Mouse (Mus musculus) fat pad, adult 2 months (tissue): ENCODE results near the gene Rsad1.

Experiments
- DNase-seq: peaks from one replicate; pipeline ENCODE4 v3.0.0-alpha.2; 2011; ENCODE audit warnings: low read depth, low spot score; ENCODE audit errors: extremely low read depth

Rsad1 gene

DNA sequence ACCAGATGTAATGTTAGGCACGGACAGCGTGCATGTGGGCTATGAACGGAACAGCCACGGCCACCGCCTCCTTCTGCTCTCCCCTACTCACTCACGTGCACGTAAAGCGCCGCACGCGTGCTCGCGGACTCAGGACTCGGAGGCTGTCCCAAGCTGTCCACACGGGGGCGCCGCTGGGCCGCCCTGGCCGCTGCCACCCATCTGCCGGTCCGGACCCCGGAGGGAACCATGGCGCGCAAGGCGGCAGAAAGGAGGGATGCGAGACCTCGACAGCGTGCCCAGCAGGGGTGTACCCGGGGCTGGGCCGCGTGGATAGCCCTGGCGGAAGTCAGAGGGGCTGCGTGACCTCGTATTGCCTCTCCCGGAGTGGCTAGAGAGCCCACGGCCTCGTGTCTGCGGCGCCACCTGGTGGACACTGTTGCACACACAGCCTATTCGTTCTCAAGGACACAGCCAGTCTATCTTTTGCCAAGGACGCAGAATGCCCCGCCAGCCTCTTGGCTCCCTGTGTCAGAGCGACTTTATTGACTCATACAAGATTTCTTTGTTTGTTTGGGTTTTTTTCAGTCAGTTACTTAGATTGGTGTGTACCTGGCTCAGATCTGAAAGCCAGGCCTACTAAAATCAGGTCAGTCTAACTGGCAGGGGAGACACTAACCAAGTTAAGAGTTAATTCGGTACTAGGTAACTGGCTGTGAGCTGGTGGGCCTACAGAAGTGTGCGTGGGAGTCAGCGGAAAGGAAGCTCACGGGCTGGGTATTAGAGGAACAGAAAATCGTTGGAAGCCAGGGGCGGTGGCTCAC is at the start of gene Rsad1:
TSS of gene Rsad1 (minus strand) at position 368 of the 803 bp plus-strand sequence.
- no peak for DNase-seq

DNA sequence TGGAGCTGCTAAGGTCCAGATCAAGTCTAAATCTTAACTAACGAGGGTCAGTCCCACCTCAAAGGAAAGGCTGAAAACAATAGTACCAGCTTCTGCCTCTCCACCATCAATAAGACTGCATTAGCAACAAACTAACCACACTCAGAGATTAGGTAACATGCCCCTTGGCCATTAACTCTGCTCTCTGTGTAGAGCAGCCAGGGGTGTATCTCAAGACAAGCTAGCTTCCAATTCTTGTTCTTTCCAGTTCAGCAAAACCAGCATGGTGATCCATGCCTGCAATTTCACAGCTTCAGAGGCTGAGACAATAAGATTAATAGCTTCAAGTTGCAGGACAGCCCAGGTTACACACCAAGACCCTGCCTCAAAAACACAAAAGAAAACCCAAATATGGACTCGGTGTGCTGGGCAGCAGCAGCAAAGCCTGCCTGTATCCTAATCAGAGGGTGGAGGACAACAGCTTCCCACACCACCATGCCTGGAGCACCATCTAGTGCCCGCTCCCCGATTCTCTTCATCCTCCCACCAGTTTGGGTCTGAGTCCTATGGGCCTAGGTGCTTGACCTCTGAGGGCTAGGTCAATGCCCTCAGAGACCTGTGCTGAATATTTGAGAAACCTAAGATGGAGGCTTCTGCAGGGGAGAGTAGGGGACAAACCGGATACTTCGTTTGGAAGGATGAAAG is 49.5 kb upstream of the Rsad1 start:
- no peak for DNase-seq

DNA sequence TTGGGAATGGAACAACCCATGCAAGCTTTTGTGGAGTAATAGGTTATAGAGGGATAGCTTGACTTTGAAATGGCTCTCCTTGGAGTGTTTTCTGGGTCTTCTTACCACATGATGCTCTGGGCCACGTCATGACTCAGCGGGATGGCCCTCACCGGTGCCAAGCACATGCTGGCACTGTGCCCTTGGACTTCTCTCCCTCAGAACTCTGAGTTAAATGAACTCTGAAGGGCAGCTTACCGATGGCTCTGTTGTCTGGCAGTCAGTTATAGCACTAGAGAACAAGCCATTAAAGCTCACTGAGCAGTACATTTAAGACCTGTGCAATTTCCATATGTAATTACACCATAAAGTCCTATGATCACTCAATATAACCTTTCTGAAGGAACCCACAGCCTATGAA is 48.3 kb upstream of the Rsad1 start:
- no peak for DNase-seq

DNA sequence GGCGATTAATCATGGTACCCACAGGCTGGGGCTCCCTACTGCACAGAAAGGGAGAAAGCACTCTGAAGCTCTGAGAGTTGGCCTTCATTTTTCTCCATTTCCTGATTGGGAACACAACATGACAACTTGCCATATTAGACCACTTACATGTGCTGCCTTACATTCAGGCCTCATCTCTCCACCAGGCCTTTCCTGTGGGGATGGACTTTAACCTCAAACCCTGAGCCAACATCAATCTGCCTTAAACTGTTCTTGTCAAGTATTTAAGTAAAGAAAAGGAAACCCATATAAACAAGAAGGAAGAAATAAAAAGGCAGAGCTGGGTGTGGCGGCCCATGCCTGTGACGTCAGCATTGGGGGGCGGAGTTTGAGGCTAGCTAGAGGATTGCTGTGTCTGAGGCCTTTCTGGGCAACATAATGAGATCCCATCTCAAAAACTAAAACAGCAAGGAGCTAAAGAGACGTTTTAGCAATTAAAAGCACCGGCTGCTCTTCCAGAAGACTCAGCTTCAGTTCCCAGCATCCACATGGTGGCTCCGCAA is 47.3 kb upstream of the Rsad1 start:
- no peak for DNase-seq

DNA sequence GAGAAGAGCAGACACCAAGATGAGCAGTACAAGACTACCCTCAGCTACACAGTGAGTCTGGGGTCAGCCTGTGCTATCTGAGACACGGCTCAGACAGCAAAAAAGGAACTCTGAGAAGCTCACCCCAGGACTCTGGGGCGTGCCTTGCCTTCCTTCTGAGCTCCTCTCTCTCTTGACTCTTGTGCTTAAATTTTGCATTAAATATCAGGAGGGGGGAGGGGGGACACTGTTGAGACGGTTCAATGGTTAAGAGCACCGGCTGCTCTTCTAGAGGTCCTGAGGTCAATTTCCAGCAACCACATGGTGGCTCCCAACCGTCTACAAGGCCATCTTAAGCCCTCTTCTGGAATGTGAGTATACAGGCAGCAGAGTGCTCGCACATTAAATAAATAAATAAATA is 38.5 kb upstream of the Rsad1 start:
- no peak for DNase-seq

DNA sequence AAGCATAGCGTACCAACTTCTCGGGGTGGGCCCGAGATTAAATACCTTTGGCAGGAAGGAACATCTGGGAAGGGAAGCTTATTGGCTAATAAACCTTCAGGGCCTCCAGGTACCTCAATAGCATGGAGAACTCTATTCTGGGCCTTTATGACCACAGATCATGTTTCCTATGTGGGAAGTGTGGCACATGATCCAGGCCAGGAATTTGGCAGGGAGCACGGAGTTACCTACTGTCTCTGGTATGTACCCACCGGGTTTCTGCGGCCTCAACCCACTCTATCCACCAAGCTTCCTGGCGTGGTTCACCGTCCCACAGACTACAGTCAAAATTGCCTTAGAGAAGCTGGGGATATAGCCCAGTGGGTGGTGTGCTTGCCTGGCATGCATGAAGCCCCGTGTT is 36.0 kb upstream of the Rsad1 start:
- DNase-seq, result no peak

DNA sequence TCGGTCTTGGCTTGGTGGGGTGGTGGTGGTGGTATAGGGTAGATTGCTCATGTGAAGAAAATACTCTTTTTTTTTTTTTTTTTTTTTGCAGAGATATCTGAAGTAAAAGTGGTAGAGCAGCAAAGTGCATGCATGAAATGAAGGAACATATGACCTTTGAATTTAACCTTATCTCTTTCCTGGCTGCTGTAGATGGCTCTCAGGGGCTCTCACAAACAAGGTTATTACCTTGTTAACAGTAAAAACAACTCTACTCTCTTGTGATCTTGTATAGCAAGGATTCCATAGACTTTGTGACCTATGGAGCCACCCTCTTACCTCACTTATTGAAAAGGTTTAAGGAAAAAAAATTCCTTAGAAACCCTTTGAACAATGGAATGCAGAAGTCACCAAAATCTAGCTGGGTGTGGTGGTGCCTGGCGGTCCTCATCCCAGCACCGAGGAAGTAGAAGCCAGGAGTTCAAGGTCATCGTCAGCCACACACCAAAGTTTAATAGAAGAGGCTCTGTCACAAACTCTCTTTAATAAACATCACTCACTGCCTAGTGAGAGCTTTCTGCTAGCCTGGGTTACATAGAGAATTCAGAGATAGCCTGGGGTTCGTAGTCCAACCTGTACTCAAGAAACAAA is 31.2 kb upstream of the Rsad1 start:
- DNase-seq, result no peak

DNA sequence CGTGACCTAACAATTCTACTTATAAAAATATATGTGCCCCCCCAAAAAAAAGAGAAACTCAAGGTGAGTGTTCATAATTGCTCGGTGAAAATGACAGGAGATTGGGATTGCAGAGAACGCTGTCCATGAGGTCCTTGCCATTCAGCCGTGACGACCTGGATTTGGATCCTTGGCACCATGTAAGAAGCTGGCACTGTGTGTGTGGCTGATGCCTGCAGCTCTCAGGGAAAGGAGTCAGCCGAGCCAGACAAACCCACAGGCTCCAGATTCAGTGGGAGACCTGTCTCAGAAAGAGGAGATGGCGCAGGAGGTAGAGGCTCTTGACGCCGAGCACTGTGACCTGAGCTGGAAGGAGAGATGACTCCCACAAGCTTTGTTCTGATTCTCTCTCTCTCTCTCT is 27.3 kb upstream of the Rsad1 start:
- DNase-seq, result no peak

DNA sequence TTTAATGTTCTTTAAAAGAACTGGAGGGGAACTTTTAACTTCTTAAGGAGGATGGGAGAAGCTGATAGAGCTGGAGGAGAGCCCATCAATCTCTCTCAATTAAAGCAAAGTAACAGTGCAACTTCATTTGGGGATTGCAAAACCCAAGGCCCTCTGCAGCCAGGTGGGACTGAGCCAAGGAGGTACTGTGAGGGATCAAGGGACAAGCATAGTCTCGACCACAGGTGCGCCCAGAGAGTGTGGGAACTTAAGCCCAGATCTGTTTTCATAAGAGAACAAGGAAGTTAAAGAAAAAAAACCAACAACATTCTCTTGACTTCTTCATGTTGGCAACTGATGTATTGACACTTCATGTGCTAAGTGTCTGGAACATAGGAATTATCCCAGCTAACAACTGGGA is 26.0 kb upstream of the Rsad1 start:
- DNase-seq, result peak; percentile 89

DNA sequence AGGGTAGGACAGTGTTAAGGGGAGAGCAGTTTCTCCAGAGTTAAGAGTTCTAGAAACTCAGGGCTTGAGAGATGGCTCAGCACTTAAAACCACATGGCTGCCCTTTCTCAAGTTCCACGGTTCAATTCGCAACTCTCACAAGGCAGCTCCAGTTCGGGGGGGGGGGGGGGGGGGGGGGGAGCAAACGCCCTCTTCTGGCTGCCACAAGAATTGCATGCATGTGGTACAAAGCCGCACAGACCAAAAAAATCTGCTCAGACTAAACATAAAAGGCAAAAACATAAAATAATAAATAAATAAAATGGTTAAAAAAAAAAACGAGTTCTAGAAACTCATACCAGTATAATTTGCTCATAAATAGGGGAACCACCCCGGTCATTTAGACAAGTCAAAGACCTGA is 25.5 kb upstream of the Rsad1 start:
- no peak for DNase-seq

DNA sequence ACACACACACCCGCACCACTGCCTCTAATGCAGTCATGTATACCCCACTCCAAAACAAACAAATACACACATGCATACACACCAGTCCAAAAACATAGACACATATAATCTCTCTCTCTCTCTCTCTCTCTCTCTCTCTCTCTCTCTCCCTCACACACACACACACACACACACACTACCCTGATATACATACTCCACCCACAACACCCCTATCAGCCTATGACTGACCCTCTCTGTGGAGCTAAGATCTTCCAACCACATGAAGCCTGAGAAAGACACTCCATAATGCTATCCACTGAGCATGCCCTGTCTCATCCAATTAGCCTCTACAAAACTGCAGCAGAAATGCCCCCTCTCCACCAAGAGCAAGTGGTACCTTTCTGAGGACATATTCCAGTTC is 22.8 kb upstream of the Rsad1 start:
- no peak for DNase-seq

DNA sequence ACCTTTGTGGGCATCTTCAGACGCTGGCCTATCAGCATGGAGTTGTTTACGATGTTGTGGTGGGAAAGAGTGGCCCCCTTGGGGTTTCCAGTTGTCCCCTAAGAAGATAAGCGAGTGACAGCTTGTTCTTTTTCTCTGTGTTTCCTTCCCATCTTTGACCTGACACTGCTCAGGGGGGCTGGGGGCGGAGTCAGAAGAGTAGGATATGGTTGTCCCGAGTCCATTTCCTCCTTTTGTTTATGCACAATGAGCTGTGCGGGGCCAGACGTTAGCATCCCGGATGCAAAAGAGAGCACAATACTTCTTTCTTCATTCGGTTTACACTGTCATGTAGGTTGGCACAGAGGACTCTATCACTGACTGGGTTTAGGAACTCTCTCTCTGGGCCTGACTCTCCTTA is 21.6 kb upstream of the Rsad1 start:
- DNase-seq, result no peak

DNA sequence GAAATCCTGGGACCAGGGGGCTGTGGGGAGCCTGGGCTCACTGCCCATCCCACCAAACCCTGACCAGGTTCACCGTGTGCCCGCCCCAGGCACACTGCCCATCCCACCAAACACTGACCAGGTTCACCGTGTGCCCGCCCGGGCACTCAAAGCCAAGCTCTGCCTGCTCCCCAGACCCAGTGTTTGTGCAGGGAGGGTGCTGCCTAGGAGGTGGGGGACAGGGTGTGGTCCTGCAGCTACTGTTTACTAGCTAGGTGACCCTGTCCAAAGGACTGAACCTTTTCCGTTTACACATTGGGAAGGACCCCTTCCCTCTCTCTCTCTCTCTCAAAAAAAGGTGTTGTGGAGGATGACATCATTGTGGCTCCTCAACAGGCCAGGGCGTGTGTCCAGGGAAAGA is 18.3 kb upstream of the Rsad1 start:
- no peak for DNase-seq

DNA sequence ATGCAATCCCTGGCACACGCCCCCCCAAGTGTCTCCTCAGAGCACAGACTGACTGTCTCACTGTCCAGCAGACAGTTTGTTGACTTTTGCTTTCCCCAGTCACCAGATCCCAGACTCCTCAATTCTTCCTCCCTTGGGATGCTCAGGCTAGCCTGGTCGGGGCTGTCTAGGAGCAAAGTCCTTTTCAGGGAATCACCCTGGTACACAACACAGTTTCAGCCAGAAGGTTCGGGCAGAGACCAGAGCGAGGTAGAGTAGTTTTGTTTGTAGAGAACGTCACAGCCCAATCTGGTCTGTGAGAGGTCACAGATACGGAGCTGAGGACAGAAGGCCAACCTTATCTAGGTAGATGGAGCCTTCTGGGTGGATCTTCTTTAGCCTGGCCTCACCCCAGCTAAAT is 17.5 kb upstream of the Rsad1 start:
- DNase-seq, result no peak

DNA sequence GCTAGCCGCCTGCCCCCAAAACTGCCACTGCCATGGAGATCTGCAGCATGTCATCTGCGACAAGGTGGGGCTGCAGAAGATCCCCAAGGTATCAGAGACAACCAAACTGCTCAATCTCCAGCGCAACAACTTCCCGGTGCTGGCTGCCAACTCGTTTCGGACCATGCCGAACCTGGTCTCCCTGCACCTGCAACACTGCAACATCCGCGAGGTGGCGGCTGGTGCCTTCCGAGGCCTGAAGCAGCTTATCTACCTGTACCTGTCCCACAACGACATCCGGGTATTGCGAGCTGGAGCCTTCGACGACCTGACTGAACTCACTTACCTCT is 16.1 kb upstream of the Rsad1 start:
- no peak for DNase-seq

DNA sequence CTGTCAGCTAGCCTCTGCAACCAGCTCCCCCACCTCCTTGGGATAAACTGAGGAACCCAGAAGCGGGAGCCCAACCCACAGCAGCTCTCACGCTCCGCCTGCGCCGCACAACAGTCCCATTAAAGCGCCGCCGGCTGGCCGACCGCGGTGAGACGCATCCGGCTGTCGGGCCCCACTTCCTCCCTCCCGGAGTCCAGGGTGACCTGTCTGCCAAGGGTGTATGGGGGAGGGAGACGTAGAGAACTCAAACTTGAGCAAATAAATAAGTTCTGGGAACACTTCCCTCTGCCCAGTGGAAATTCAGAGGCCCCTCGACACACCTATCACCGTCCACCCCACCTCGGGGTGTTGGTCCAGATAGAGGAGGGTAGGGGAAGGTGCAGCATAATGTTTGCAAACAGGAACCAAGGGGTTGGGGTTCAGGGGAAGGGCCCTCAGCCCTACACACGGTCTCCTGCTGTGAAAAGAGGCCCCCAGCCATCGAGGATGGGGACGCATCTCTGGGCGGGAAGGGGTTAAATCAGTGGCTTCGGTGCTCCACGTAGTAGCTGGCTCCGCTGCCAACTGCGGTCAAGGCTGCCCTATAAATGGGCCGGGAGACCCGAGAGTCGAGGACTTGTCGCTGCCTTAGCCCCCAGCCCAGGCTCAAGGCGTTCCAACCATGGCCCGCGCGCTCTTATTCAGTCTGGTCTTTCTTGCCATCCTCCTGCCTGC is 15.5 kb upstream of the Rsad1 start, which contains the start of gene Chad:
TSS of gene Chad (plus strand) at position 611 of the 714 bp plus-strand sequence.
- DNase-seq, result no peak

DNA sequence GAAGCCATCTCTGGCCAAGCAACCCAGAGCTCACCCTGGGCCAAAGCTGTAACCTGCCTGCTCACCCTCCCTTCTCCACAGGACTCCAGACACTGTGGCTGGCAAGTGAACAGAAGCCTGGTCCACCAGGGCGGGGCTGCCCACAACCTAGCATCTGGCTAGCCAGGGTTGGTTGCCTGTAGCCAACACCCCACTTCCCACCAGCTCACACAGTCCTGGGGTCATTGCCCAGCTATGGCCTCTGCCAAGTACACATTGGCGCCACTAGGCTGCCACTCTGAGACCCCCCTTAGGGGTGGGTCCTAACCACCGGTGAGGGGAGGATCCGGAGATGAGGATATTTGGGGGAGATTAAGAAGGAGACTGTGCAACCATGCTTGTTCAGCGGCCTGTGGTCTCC is 14.8 kb upstream of the Rsad1 start:
- no peak for DNase-seq

DNA sequence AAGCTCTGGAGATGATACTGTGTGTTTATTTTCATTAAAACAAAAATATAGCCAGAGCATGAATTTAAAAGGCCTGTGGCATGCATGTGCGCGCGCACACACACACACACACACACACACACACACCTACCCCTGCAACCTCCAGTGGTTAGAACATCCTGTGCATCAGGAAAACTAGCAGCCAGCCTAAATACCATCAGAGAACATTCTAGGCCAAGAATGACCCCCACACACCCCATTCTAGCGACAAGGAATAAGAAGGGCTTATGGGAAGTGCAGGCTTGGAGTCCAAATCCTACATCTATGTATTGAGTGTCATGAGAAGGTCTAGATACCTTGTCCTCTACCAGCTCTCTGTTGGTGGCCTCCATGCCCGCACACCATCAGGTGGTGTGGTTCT is 14.3 kb upstream of the Rsad1 start:
- DNase-seq, result no peak

DNA sequence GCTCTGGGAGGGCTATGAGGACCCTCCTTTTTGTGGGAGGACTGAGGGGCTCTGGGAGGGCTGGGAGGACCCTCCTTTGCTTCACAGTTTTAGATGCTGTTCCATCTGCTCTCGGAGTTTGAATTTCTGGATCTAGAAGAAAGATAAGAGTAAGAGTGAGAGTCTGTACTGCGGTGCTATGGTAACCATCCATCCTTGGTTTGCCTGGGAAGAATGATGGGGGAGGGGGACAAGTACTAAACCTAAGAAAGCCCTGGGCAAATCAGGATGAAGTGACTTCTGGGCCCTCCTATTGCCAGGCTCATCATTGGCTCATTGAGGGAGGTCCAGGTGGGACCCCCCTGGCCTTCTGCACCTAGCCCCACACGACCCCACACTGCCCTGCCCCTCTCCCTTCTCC is 9.2 kb upstream of the Rsad1 start:
- no peak for DNase-seq

DNA sequence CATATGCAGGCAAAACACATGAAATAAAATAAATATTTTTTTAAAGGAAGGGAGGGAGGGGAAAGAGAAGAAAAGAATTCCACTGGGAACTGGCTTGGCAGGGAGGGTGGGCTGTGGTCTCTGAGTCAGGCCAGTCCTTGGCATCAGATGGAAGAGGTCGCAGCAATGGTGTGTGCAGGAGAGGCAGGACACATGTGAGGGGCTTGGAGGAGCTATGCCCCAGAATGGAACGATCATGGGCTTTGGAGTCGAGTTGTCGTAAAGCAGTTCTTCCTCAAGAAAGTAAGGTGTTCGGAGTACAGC is 1.3 kb upstream of the Rsad1 start:
- no peak for DNase-seq

DNA sequence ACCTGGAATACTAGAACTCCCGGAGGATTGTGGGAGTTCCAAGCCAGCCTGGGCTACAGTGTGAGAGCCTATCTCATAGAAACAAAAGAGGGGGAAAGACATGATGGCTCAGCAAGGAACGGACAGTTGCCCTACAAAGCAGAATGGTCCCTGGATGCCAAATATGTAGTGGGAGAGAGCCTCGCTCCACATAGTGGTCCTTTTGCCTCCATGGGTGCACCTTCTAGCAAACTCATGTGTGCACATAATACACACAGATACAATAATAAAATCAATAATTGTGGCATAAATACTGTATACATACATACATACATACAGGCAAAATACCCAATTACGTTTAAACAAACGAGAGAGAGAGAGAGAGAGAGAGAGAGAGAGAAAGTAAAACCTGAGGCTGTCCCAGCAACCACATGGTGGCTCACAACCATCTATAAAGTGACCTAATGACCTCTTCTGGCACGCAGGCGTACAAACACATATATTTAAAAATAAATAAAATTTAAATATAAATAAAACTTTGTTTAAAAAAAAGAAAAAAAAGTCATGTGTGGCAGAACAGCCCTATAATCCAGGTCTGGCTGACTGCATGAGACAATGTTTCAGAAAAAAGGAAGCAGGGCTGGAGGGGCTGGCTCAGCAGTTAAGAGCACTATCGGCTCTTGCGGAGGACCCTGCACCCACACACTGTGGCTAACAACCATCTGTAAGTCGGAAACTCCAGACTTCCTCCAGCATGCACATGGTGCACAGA is 811 bp upstream of the Rsad1 start:
- no peak for DNase-seq
